Mouse (Mus musculus): ENCODE results near the gene Zkscan17. TPM values are rescaled to one million over a fixed set of nuclear protein-coding genes. Genes with fewer than 3 reads are reported as not detected.
A peak's percentile ranks its signal among the peaks of the same experiment; 100 is the strongest.

Zkscan17 gene
- polyA plus RNA-seq, 1 experiment from 2014 or later = 20.3 TPM

GRCm38 (mm10) chr11:59540123-59540522 is 13.6 kb upstream of the Zkscan17 start:
- H3K4me1 ChIP-seq = peaks cover 15% of the 10 kb centered on the region
- WGBS = 75% methylated on average over 3 of the region's 3 CpGs
- H3K36me3 ChIP-seq = no peaks in the 10 kb centered on the region
- no peak overlapping the region for H3K4me2 ChIP-seq
- no peak overlapping the region for H3K9ac ChIP-seq
- no peak overlapping the region for H3K4me3 ChIP-seq
- H3K27ac ChIP-seq = no peak overlapping the region
- H3K27me3 ChIP-seq = no peaks in the 10 kb centered on the region
- no peaks in the 10 kb centered on the region for H3K9me3 ChIP-seq
- ATAC-seq (ENCODE audit: insufficient number of reproducible peaks, low FRiP score, low TSS enrichment, low read depth) = no peak

GRCm38 (mm10) chr11:59538387-59538786 is 11.8 kb upstream of the Zkscan17 start:
- Histone ChIP-seq H3K4me2 (no peak overlapping the region), H3K27me3 (no peaks in the 10 kb centered on the region), H3K9ac (no peak overlapping the region), H3K36me3 (no peaks in the 10 kb centered on the region), H3K4me1 (peaks cover 15% of the 10 kb centered on the region), H3K9me3 (no peaks in the 10 kb centered on the region), H3K27ac (no peak overlapping the region), H3K4me3 (no peak overlapping the region)
- ATAC-seq (ENCODE audit: insufficient number of reproducible peaks, low FRiP score, low TSS enrichment, low read depth) = no peak
- WGBS = 30% methylated on average over 11 of the region's 11 CpGs

- Histone ChIP-seq H3K36me3 (no peaks in the 10 kb centered on the region), H3K9ac (no peak overlapping the region), H3K4me3 (no peak overlapping the region), H3K4me2 (no peak overlapping the region), H3K4me1 (peaks cover 15% of the 10 kb centered on the region), H3K9me3 (no peaks in the 10 kb centered on the region), H3K27me3 (no peaks in the 10 kb centered on the region), H3K27ac (no peak overlapping the region)
- 0 out of 2 replicates have a peak, but pooled peaks have one; percentile 67 for ATAC-seq (ENCODE audit: insufficient number of reproducible peaks, low FRiP score, low TSS enrichment, low read depth)
- WGBS = 50% methylated on average over 16 of the region's 16 CpGs
Measured at GRCm38 (mm10) chr11:59537218-59538130, 10.9 kb upstream of the Zkscan17 start.

GRCm38 (mm10) chr11:59531562-59531961 is 5.0 kb upstream of the Zkscan17 start:
- WGBS = 70% methylated on average over 5 of the region's 5 CpGs
- Histone ChIP-seq H3K36me3 (no peaks in the 10 kb centered on the region), H3K27me3 (no peaks in the 10 kb centered on the region), H3K9ac (no peak overlapping the region), H3K4me3 (no peak overlapping the region), H3K4me1 (peaks cover 11% of the 10 kb centered on the region), H3K27ac (no peak overlapping the region), H3K9me3 (no peaks in the 10 kb centered on the region), H3K4me2 (no peak overlapping the region)
- ATAC-seq (ENCODE audit: insufficient number of reproducible peaks, low FRiP score, low TSS enrichment, low read depth) = no peak; the same call in 1 of the 2 replicates

- Histone ChIP-seq H3K27ac (no peak overlapping the region), H3K9me3 (no peaks in the 10 kb centered on the region), H3K4me1 (peaks cover 11% of the 10 kb centered on the region), H3K4me2 (no peak overlapping the region), H3K4me3 (no peak overlapping the region), H3K27me3 (no peaks in the 10 kb centered on the region), H3K9ac (no peak overlapping the region), H3K36me3 (no peaks in the 10 kb centered on the region)
- no peak for ATAC-seq (ENCODE audit: insufficient number of reproducible peaks, low FRiP score, low TSS enrichment, low read depth)
- WGBS = 56% methylated on average over 6 of the region's 6 CpGs
Measured at GRCm38 (mm10) chr11:59530870-59531535, 4.5 kb upstream of the Zkscan17 start.

GRCm38 (mm10) chr11:59530221-59530620 is 3.7 kb upstream of the Zkscan17 start:
- H3K9me3 ChIP-seq = no peaks in the 10 kb centered on the region
- no peaks in the 10 kb centered on the region for H3K27me3 ChIP-seq
- 43% methylated on average over 5 of the region's 5 CpGs for WGBS
- ATAC-seq (ENCODE audit: insufficient number of reproducible peaks, low FRiP score, low TSS enrichment, low read depth) = no peak
- no peaks in the 10 kb centered on the region for H3K36me3 ChIP-seq
- H3K4me3 ChIP-seq = no peak overlapping the region
- H3K4me1 ChIP-seq = peaks cover 11% of the 10 kb centered on the region
- no peak overlapping the region for H3K27ac ChIP-seq
- no peak overlapping the region for H3K9ac ChIP-seq
- no peak overlapping the region for H3K4me2 ChIP-seq

GRCm38 (mm10) chr11:59525237-59525636 is 1.3 kb downstream of the Zkscan17 start:
- Histone ChIP-seq H3K36me3 (no peaks in the 10 kb centered on the region), H3K27ac (no peak overlapping the region), H3K9ac (no peak overlapping the region), H3K27me3 (no peaks in the 10 kb centered on the region), H3K9me3 (no peaks in the 10 kb centered on the region), H3K4me2 (no peak overlapping the region), H3K4me1 (peaks cover 2% of the 10 kb centered on the region; the same call in 1 of the 2 replicates), H3K4me3 (no peak overlapping the region)
- no peak for ATAC-seq (ENCODE audit: insufficient number of reproducible peaks, low FRiP score, low TSS enrichment, low read depth)
- WGBS = 7% methylated on average over 10 of the region's 10 CpGs

GRCm38 (mm10) chr11:59524150-59524549 is 2.4 kb downstream of the Zkscan17 start:
- H3K9ac ChIP-seq = no peak overlapping the region
- ATAC-seq (ENCODE audit: insufficient number of reproducible peaks, low FRiP score, low TSS enrichment, low read depth) = no peak
- H3K27me3 ChIP-seq = no peaks in the 10 kb centered on the region
- H3K36me3 ChIP-seq = no peaks in the 10 kb centered on the region
- no peaks in the 10 kb centered on the region; the same call in 1 of the 2 replicates for H3K4me1 ChIP-seq
- no peak overlapping the region for H3K4me3 ChIP-seq
- no peak overlapping the region for H3K4me2 ChIP-seq
- H3K9me3 ChIP-seq = no peaks in the 10 kb centered on the region
- WGBS = 98% methylated on average over 2 of the region's 2 CpGs
- H3K27ac ChIP-seq = no peak overlapping the region

- Histone ChIP-seq H3K4me2 (no peak overlapping the region), H3K36me3 (no peaks in the 10 kb centered on the region), H3K4me1 (no peaks in the 10 kb centered on the region; the same call in 1 of the 2 replicates), H3K9ac (no peak overlapping the region), H3K4me3 (no peak overlapping the region), H3K27me3 (no peaks in the 10 kb centered on the region), H3K27ac (no peak overlapping the region), H3K9me3 (no peaks in the 10 kb centered on the region)
- ATAC-seq (ENCODE audit: insufficient number of reproducible peaks, low FRiP score, low TSS enrichment, low read depth) = no peak
- 65% methylated on average over 6 of the region's 6 CpGs for WGBS
Measured at GRCm38 (mm10) chr11:59519741-59520495, 6.6 kb downstream of the Zkscan17 start.

- ATAC-seq (ENCODE audit: insufficient number of reproducible peaks, low FRiP score, low TSS enrichment, low read depth) = no peak
- Histone ChIP-seq H3K4me3 (no peak overlapping the region), H3K4me2 (no peak overlapping the region), H3K9me3 (no peaks in the 10 kb centered on the region), H3K27ac (no peak overlapping the region), H3K27me3 (no peaks in the 10 kb centered on the region), H3K9ac (no peak overlapping the region), H3K36me3 (no peaks in the 10 kb centered on the region), H3K4me1 (peaks cover 1% of the 10 kb centered on the region; the same call in 1 of the 2 replicates)
- WGBS = 58% methylated on average over 10 of the region's 10 CpGs
Measured at GRCm38 (mm10) chr11:59518226-59518625, 8.3 kb downstream of the Zkscan17 start.

- 95% methylated on average over 1 of the region's 1 CpGs for WGBS
- H3K9ac ChIP-seq = no peak overlapping the region
Measured at GRCm38 (mm10) chr11:59517441-59517840, 9.1 kb downstream of the Zkscan17 start.

More at GRCm38 (mm10) chr11:59517441-59517840, 9.1 kb downstream of the Zkscan17 start:
- ATAC-seq (ENCODE audit: insufficient number of reproducible peaks, low FRiP score, low TSS enrichment, low read depth) = no peak
- no peaks in the 10 kb centered on the region for H3K27me3 ChIP-seq
- peaks cover 9% of the 10 kb centered on the region; the same call in 1 of the 2 replicates for H3K4me1 ChIP-seq
- H3K9me3 ChIP-seq = no peaks in the 10 kb centered on the region
- H3K36me3 ChIP-seq = no peaks in the 10 kb centered on the region
- H3K4me3 ChIP-seq = no peak overlapping the region
- no peak overlapping the region for H3K4me2 ChIP-seq
- no peak overlapping the region for H3K27ac ChIP-seq

Data from limb, embryonic 15.5 days (tissue).